Mouse (Mus musculus): ENCODE data around the gene Gm12248. TPM values are rescaled to one million over a fixed set of nuclear protein-coding genes. Genes with fewer than 3 reads are reported as not detected.
"Not testable (repeated sequence)": the region's sequence is repeated elsewhere in the genome, so short reads cannot be mapped to it uniquely, and the experiment has no call there.

Gene Gm12248
- polyA plus RNA-seq, 1 experiment from 2014 or later, result not detected

- not testable (repeated sequence) for DNase-seq (ENCODE audit: low spot score); H3K36me3 ChIP-seq; H3K9me3 ChIP-seq (replicated peaks); H3K27ac ChIP-seq (replicated peaks)
- H3K4me1 ChIP-seq, result peaks cover 32% of the 10 kb centered on the region
- WGBS, result 71% methylated on average over 5 of the region's 5 CpGs
- H3K4me3 ChIP-seq, result peak overlapping the region; percentile 56; the same call in 1 of the 2 replicates
- H3K27me3 ChIP-seq (ENCODE audit: low read depth, poor library complexity, severe bottlenecking), result peaks cover 40% of the 10 kb centered on the region
These were observed 5.4 kb upstream of the Gm12248 start for GRCm38 (mm10) chr11:58098366-58098720.

- peak; percentile 26 for DNase-seq (ENCODE audit: low spot score)
These were observed 4.9 kb upstream of the Gm12248 start for GRCm38 (mm10) chr11:58097621-58098365.

GRCm38 (mm10) chr11:58096821-58097620 is 4.1 kb upstream of the Gm12248 start:
- Histone ChIP-seq H3K9me3 (replicated peaks) (no peaks in the 10 kb centered on the region), H3K36me3 (no peaks in the 10 kb centered on the region), H3K27ac (replicated peaks) (no peak overlapping the region), H3K4me1 (peaks cover 34% of the 10 kb centered on the region), H3K27me3 (ENCODE audit: low read depth, poor library complexity, severe bottlenecking) (peaks cover 40% of the 10 kb centered on the region), H3K4me3 (peak overlapping the region; percentile 56)
- DNase-seq (ENCODE audit: low spot score), result peak; percentile 30
- WGBS, result 53% methylated on average over 20 of the region's 20 CpGs

More at GRCm38 (mm10) chr11:58097621-58098365, 4.9 kb upstream of the Gm12248 start:
- Histone ChIP-seq H3K9me3 (replicated peaks) (no peaks in the 10 kb centered on the region), H3K27ac (replicated peaks) (peak overlapping the region; percentile 38; the same call in 1 of the 2 replicates), H3K4me3 (peak overlapping the region; percentile 56), H3K36me3 (no peaks in the 10 kb centered on the region), H3K4me1 (peaks cover 32% of the 10 kb centered on the region), H3K27me3 (ENCODE audit: low read depth, poor library complexity, severe bottlenecking) (peaks cover 40% of the 10 kb centered on the region)
- 2% methylated on average over 36 of the region's 38 CpGs for WGBS

- Histone ChIP-seq H3K27me3 (ENCODE audit: low read depth, poor library complexity, severe bottlenecking) (peaks cover 40% of the 10 kb centered on the region), H3K9me3 (replicated peaks) (no peaks in the 10 kb centered on the region), H3K36me3 (no peaks in the 10 kb centered on the region), H3K4me1 (peaks cover 34% of the 10 kb centered on the region), H3K4me3 (no peak overlapping the region), H3K27ac (replicated peaks) (no peak overlapping the region)
- WGBS, result 86% methylated on average over 5 of the region's 5 CpGs
- DNase-seq (ENCODE audit: low spot score), result no peak
These were observed 3.2 kb upstream of the Gm12248 start for GRCm38 (mm10) chr11:58096160-58096559.

- H3K27ac ChIP-seq (replicated peaks), result no peak overlapping the region
- no peak overlapping the region for H3K4me3 ChIP-seq
- peaks cover 40% of the 10 kb centered on the region for H3K27me3 ChIP-seq (ENCODE audit: low read depth, poor library complexity, severe bottlenecking)
- DNase-seq (ENCODE audit: low spot score), result no peak
- 100% methylated on average over 1 of the region's 1 CpGs for WGBS
- H3K36me3 ChIP-seq, result no peaks in the 10 kb centered on the region
- H3K9me3 ChIP-seq (replicated peaks), result no peaks in the 10 kb centered on the region
- peaks cover 34% of the 10 kb centered on the region for H3K4me1 ChIP-seq
These were observed 2.6 kb upstream of the Gm12248 start for GRCm38 (mm10) chr11:58095561-58095960.

GRCm38 (mm10) chr11:58094766-58095165 is 1.8 kb upstream of the Gm12248 start:
- Histone ChIP-seq H3K27me3 (ENCODE audit: low read depth, poor library complexity, severe bottlenecking) (peaks cover 40% of the 10 kb centered on the region), H3K9me3 (replicated peaks) (no peaks in the 10 kb centered on the region), H3K4me3 (no peak overlapping the region), H3K4me1 (peaks cover 34% of the 10 kb centered on the region), H3K27ac (replicated peaks) (no peak overlapping the region), H3K36me3 (no peaks in the 10 kb centered on the region)
- 36% methylated on average over 4 of the region's 4 CpGs for WGBS
- no peak for DNase-seq (ENCODE audit: low spot score)

- no peak for DNase-seq (ENCODE audit: low spot score)
- WGBS, result 63% methylated on average over 4 of the region's 4 CpGs
- no peaks in the 10 kb centered on the region for H3K9me3 ChIP-seq (replicated peaks)
- H3K27me3 ChIP-seq (ENCODE audit: low read depth, poor library complexity, severe bottlenecking), result peaks cover 22% of the 10 kb centered on the region
- H3K36me3 ChIP-seq, result no peaks in the 10 kb centered on the region
- H3K4me1 ChIP-seq, result peaks cover 28% of the 10 kb centered on the region
- H3K27ac ChIP-seq (replicated peaks), result peak overlapping the region; percentile 34; the same call in 1 of the 2 replicates
- peak overlapping the region; percentile 20; the same call in 1 of the 2 replicates for H3K4me3 ChIP-seq
These were observed 393 bp downstream of the Gm12248 start for GRCm38 (mm10) chr11:58092541-58092940.

GRCm38 (mm10) chr11:58081716-58082115 is 11.2 kb downstream of the Gm12248 start:
- WGBS, result 90% methylated on average over 6 of the region's 6 CpGs

GRCm38 (mm10) chr11:58077270-58077669 is 15.7 kb downstream of the Gm12248 start:
- H3K4me1 ChIP-seq, result no peaks in the 10 kb centered on the region
- H3K36me3 ChIP-seq, result no peaks in the 10 kb centered on the region
- H3K4me3 ChIP-seq, result no peak overlapping the region
- WGBS, result 74% methylated on average over 4 of the region's 4 CpGs
- no peak for DNase-seq (ENCODE audit: low spot score)
- H3K27ac ChIP-seq (replicated peaks), result no peak overlapping the region
- H3K9me3 ChIP-seq (replicated peaks), result no peaks in the 10 kb centered on the region
- no peaks in the 10 kb centered on the region for H3K27me3 ChIP-seq (ENCODE audit: low read depth, poor library complexity, severe bottlenecking)

More at GRCm38 (mm10) chr11:58081716-58082115, 11.2 kb downstream of the Gm12248 start:
- DNase-seq (ENCODE audit: low spot score), result no peak
- no peak overlapping the region for H3K4me3 ChIP-seq
- H3K9me3 ChIP-seq (replicated peaks), result no peaks in the 10 kb centered on the region
- no peaks in the 10 kb centered on the region for H3K4me1 ChIP-seq
- no peaks in the 10 kb centered on the region for H3K27me3 ChIP-seq (ENCODE audit: low read depth, poor library complexity, severe bottlenecking)
- no peaks in the 10 kb centered on the region for H3K36me3 ChIP-seq
- no peak overlapping the region for H3K27ac ChIP-seq (replicated peaks)

- Histone ChIP-seq H3K36me3 (no peaks in the 10 kb centered on the region), H3K9me3 (replicated peaks) (no peaks in the 10 kb centered on the region), H3K27ac (replicated peaks) (no peak overlapping the region), H3K4me1 (no peaks in the 10 kb centered on the region), H3K27me3 (ENCODE audit: low read depth, poor library complexity, severe bottlenecking) (no peaks in the 10 kb centered on the region), H3K4me3 (no peak overlapping the region)
- no peak for DNase-seq (ENCODE audit: low spot score)
- 79% methylated on average over 3 of the region's 3 CpGs for WGBS
These were observed 20.0 kb downstream of the Gm12248 start for GRCm38 (mm10) chr11:58072978-58073377.

- Histone ChIP-seq H3K4me1 (no peaks in the 10 kb centered on the region), H3K36me3 (peaks cover 29% of the 10 kb centered on the region), H3K27me3 (ENCODE audit: low read depth, poor library complexity, severe bottlenecking) (no peaks in the 10 kb centered on the region), H3K27ac (replicated peaks) (no peak overlapping the region), H3K9me3 (replicated peaks) (no peaks in the 10 kb centered on the region), H3K4me3 (no peak overlapping the region)
- no peak for DNase-seq (ENCODE audit: low spot score)
- 86% methylated on average over 4 of the region's 4 CpGs for WGBS
These were observed 27.9 kb downstream of the Gm12248 start for GRCm38 (mm10) chr11:58065025-58065424.

GRCm38 (mm10) chr11:58062586-58062985 is 30.3 kb downstream of the Gm12248 start:
- Histone ChIP-seq H3K9me3 (replicated peaks) (no peaks in the 10 kb centered on the region), H3K27me3 (ENCODE audit: low read depth, poor library complexity, severe bottlenecking) (no peaks in the 10 kb centered on the region), H3K36me3 (peaks cover 50% of the 10 kb centered on the region), H3K4me1 (no peaks in the 10 kb centered on the region), H3K4me3 (no peak overlapping the region), H3K27ac (replicated peaks) (no peak overlapping the region)
- 90% methylated on average over 4 of the region's 4 CpGs for WGBS
- DNase-seq (ENCODE audit: low spot score), result no peak

GRCm38 (mm10) chr11:58061218-58061617 is 31.7 kb downstream of the Gm12248 start:
- DNase-seq (ENCODE audit: low spot score); H3K4me3 ChIP-seq: not testable (repeated sequence)
- 95% methylated on average over 4 of the region's 4 CpGs for WGBS

More at GRCm38 (mm10) chr11:58061218-58061617, 31.7 kb downstream of the Gm12248 start:
- H3K36me3 ChIP-seq, result peaks cover 63% of the 10 kb centered on the region
- H3K9me3 ChIP-seq (replicated peaks); H3K27me3 ChIP-seq (ENCODE audit: low read depth, poor library complexity, severe bottlenecking); H3K4me1 ChIP-seq; H3K27ac ChIP-seq (replicated peaks): not testable (repeated sequence)

All from midbrain, embryonic 10.5 days (tissue).